Comparison of ENCODE assay signal across 8 mouse cellular contexts in genomic region chr6:47593590-47593989, GRCm38 (mm10). TPM values are rescaled to one million over a fixed set of nuclear protein-coding genes. Genes with fewer than 3 reads are reported as not detected.
DNase-seq lines count a peak whose midpoint lies in the region; ATAC-seq and TF ChIP-seq lines count a peak whose summit lies in the region.

No protein-coding gene starts in this region.

- TF ChIP-seq POLR2A in heart, adult 2 months (IDR thresholded peaks at IDR 0.05; ENCODE audit: insufficient read depth, low read depth, low read length): no peak
- TF ChIP-seq POLR2A in CH12.LX (IDR thresholded peaks at IDR 0.05; ENCODE audit: low read depth, low read length): no peak

- ATAC-seq in forebrain, embryonic 14.5 days: no peak
- ATAC-seq in liver, embryonic 14.5 days (ENCODE audit: insufficient read depth): no peak

- no peak for DNase-seq in heart, adult 2 months
- DNase-seq in heart, postnatal 4 days: no peak
- DNase-seq in CH12.LX (ENCODE audit: extremely low read depth): peak; percentile 23
- DNase-seq in forebrain, embryonic 14.5 days (ENCODE audit: low spot score): peak; percentile 34
- no peak for DNase-seq in liver, embryonic 14.5 days (ENCODE audit: low read depth in 3 of 3, low spot score in 3 of 3)
- no peak for DNase-seq in left cerebral cortex, postnatal 14 days (ENCODE audit: low spot score in 2 of 2)
- DNase-seq in layer of hippocampus, adult 8-10 months (ENCODE audit: low spot score in 2 of 2): no peak
- DNase-seq in layer of hippocampus, adult 9-10 months (ENCODE audit: low spot score): no peak

- peak overlapping the region; percentile 90 for H3K27ac ChIP-seq in heart, adult 2 months
- H3K27ac ChIP-seq in CH12.LX (ENCODE audit: insufficient read depth, low read depth): no peak overlapping the region
- H3K27ac ChIP-seq in forebrain, embryonic 14.5 days (ENCODE audit: low read depth, low read length): peak overlapping the region; percentile 99; the same call in 1 of the 2 replicates
- H3K27ac ChIP-seq in liver, embryonic 14.5 days: peak overlapping the region; percentile 92

- no peaks in the 10 kb centered on the region for H3K36me3 ChIP-seq in heart, adult 2 months (ENCODE audit: control insufficient read depth, insufficient read depth, low read length)
- H3K36me3 ChIP-seq in CH12.LX (replicated peaks in 1 of 2; ENCODE audit: control insufficient read depth in 1 of 2, insufficient read depth in 1 of 2, low read length in 1 of 2): no peaks in the 10 kb centered on the region
- H3K36me3 ChIP-seq in forebrain, embryonic 14.5 days (ENCODE audit: control insufficient read depth, insufficient read depth, low read length): no peaks in the 10 kb centered on the region
- H3K36me3 ChIP-seq in liver, embryonic 14.5 days (replicated peaks; ENCODE audit: control insufficient read depth, insufficient read depth, low read depth): no peaks in the 10 kb centered on the region

- no peak for TF ChIP-seq EP300 in heart, adult 2 months (IDR thresholded peaks at IDR 0.05; ENCODE audit: insufficient read depth, low read depth, low read length)
- no peak for TF ChIP-seq EP300 in CH12.LX (IDR thresholded peaks at IDR 0.05; ENCODE audit: low read length)
- TF ChIP-seq EP300 in liver, embryonic 14.5 days (IDR thresholded peaks at IDR 0.05; ENCODE audit: low read depth): no peak

- intact Hi-C loops in heart, adult 2 months (cut with DNase I): no loop called here
- intact Hi-C loops in left cerebral cortex, postnatal 14 days (cut with DNase I): no loop called here

- H3K4me1 ChIP-seq in heart, adult 2 months (ENCODE audit: control insufficient read depth, insufficient read depth, low read length): no peaks in the 10 kb centered on the region
- H3K4me1 ChIP-seq in CH12.LX (ENCODE audit: control insufficient read depth in 1 of 2, insufficient read depth in 2 of 2): peaks cover 3 to 38% of the 10 kb centered on the region in 2 experiments; a peak in 3 of 4 replicates
- H3K4me1 ChIP-seq in forebrain, embryonic 14.5 days (ENCODE audit: control insufficient read depth, insufficient read depth, low read length): peaks cover 15% of the 10 kb centered on the region
- H3K4me1 ChIP-seq in liver, embryonic 14.5 days (replicated peaks; ENCODE audit: control insufficient read depth in 2 of 2, insufficient read depth in 2 of 2, low read length in 1 of 2): peaks cover 6 to 12% of the 10 kb centered on the region in 2 experiments

- 4% methylated on average over 9 of the region's 9 CpGs for WGBS in heart, adult 2 months
- 4% methylated on average over 9 of the region's 9 CpGs for WGBS in forebrain, embryonic 14.5 days
- WGBS in liver, embryonic 14.5 days (ENCODE audit: insufficient replicate concordance): 6% methylated on average over 9 of the region's 9 CpGs

- TF ChIP-seq RAD21 in CH12.LX (IDR thresholded peaks at IDR 0.05; ENCODE audit: low read depth, low read length): no peak

- H3K9me3 ChIP-seq in CH12.LX (replicated peaks; ENCODE audit: low read length): no peaks in the 10 kb centered on the region
- no peaks in the 10 kb centered on the region for H3K9me3 ChIP-seq in forebrain, embryonic 14.5 days (replicated peaks; ENCODE audit: control insufficient read depth, low read length)
- H3K9me3 ChIP-seq in liver, embryonic 14.5 days (ENCODE audit: control insufficient read depth, low read length): no peaks in the 10 kb centered on the region

- no peaks in the 10 kb centered on the region for H3K27me3 ChIP-seq in heart, adult 2 months (ENCODE audit: control insufficient read depth, insufficient read depth, low read length)
- no peaks in the 10 kb centered on the region for H3K27me3 ChIP-seq in CH12.LX (replicated peaks)
- H3K27me3 ChIP-seq in forebrain, embryonic 14.5 days (replicated peaks; ENCODE audit: control insufficient read depth, insufficient read depth, low read length): no peaks in the 10 kb centered on the region
- no peaks in the 10 kb centered on the region for H3K27me3 ChIP-seq in liver, embryonic 14.5 days (ENCODE audit: control insufficient read depth, insufficient read depth, low read length)

- H3K4me2 ChIP-seq in CH12.LX (ENCODE audit: insufficient read depth, low read depth, poor library complexity, severe bottlenecking): peak overlapping the region; percentile 38; the same call in 1 of the 2 replicates
- H3K4me2 ChIP-seq in forebrain, embryonic 14.5 days (ENCODE audit: low read length): peak overlapping the region; percentile 65
- H3K4me2 ChIP-seq in liver, embryonic 14.5 days (ENCODE audit: low read depth): peak overlapping the region; percentile 86

- in situ Hi-C loops in CH12.LX (cut with MboI; ENCODE audit: low pct_ligation_motif_present, low pct_unique_long_range_greater_than_20kb, low sequenced_read_pairs): no loop called here

- dilution Hi-C loops in CH12.LX (cut with MboI; ENCODE audit: extremely low pct_ligation_motif_present, extremely low pct_unique_long_range_greater_than_20kb, low sequenced_read_pairs): no loop called here

- H3K79me2 ChIP-seq in heart, adult 2 months (replicated peaks; ENCODE audit: control insufficient read depth, insufficient read depth, low read length): no peaks in the 10 kb centered on the region
- H3K79me2 ChIP-seq in CH12.LX (replicated peaks; ENCODE audit: control insufficient read depth, extremely low read depth, insufficient read depth, poor library complexity, severe bottlenecking): peaks cover 38% of the 10 kb centered on the region

- H3K9ac ChIP-seq in heart, adult 2 months (ENCODE audit: low read depth, low read length): peak overlapping the region; percentile 84; the same call in 1 of the 2 replicates
- H3K9ac ChIP-seq in CH12.LX (ENCODE audit: insufficient read depth, low read depth): peak overlapping the region; percentile 92
- peak overlapping the region; percentile 100 for H3K9ac ChIP-seq in forebrain, embryonic 14.5 days (ENCODE audit: low read length)
- H3K9ac ChIP-seq in liver, embryonic 14.5 days (replicated peaks): peak overlapping the region; percentile 100

- peak overlapping the region; percentile 85 for H3K4me3 ChIP-seq in heart, adult 2 months
- peak overlapping the region; percentile 87 to 94 (median 88) for H3K4me3 ChIP-seq in CH12.LX (replicated peaks in 1 of 3; ENCODE audit: low read depth in 2 of 3, low read length in 2 of 3, poor library complexity in 1 of 3)
- peak overlapping the region; percentile 99 for H3K4me3 ChIP-seq in forebrain, embryonic 14.5 days (ENCODE audit: low read depth, low read length)
- H3K4me3 ChIP-seq in liver, embryonic 14.5 days (ENCODE audit: insufficient read depth in 1 of 2, low read depth in 2 of 2, low read length in 2 of 2): peak overlapping the region; percentile 89 to 99

- no peak for TF ChIP-seq CTCF in heart, adult 2 months (IDR thresholded peaks at IDR 0.05)
- no peak for TF ChIP-seq CTCF in CH12.LX (conservative IDR thresholded peaks at IDR 0.05 in 1 of 2, IDR thresholded peaks at IDR 0.05 in 1 of 2; ENCODE audit: low read depth in 2 of 2, low read length in 2 of 2)
- TF ChIP-seq CTCF in liver, embryonic 14.5 days (IDR thresholded peaks at IDR 0.05; ENCODE audit: low read depth): no peak

TF ChIP-seq in CH12.LX, 34 proteins besides CTCF, POLR2A, EP300 and RAD21:
- no peak for TF ChIP-seq JUND (conservative IDR thresholded peaks at IDR 0.05; ENCODE audit: low read depth, low read length)
- TF ChIP-seq CHD1 (IDR thresholded peaks at IDR 0.05; ENCODE audit: low read depth, low read length): peak; percentile 26; the same call in 1 of the 2 replicates
- no peak for TF ChIP-seq MAX (IDR thresholded peaks at IDR 0.05; ENCODE audit: low read length)
- TF ChIP-seq NELFE (IDR thresholded peaks at IDR 0.05; ENCODE audit: low read depth, low read length): no peak
- TF ChIP-seq CHD2 (IDR thresholded peaks at IDR 0.05; ENCODE audit: low read length): no peak
- no peak for TF ChIP-seq IRF4 (IDR thresholded peaks at IDR 0.05; ENCODE audit: low read depth, low read length)
- TF ChIP-seq ZNF384 (IDR thresholded peaks at IDR 0.05; ENCODE audit: low read depth, low read length): no peak
- no peak for TF ChIP-seq GABPA (IDR thresholded peaks at IDR 0.05; ENCODE audit: insufficient replicate concordance, low read depth, low read length)
- TF ChIP-seq MYC (IDR thresholded peaks at IDR 0.05; ENCODE audit: low read depth, low read length): no peak
- no peak for TF ChIP-seq USF2 (conservative IDR thresholded peaks at IDR 0.05; ENCODE audit: low read depth, low read length)
- TF ChIP-seq RCOR1 (conservative IDR thresholded peaks at IDR 0.05; ENCODE audit: low read depth, low read length): no peak
- no peak for TF ChIP-seq TBP (conservative IDR thresholded peaks at IDR 0.05; ENCODE audit: low read depth, low read length)
- no peak for TF ChIP-seq ZKSCAN1 (IDR thresholded peaks at IDR 0.05; ENCODE audit: borderline replicate concordance, low read depth, low read length)
- TF ChIP-seq BHLHE40 (IDR thresholded peaks at IDR 0.05; ENCODE audit: low read depth, low read length): peak; percentile 91
TF ChIP-seq in CH12.LX: peak in this region for 2.

RNA-seq across cellular contexts. Expression of gene Ezh2, which starts 1.6 kb away (rescaled TPM):
- total RNA-seq in heart, adult 2 months (2021): 1 to 10 TPM; 9.2 to 9.6 TPM
- polyA plus RNA-seq in heart, adult 2 months (2012; rRNA removed): 3.9 and 9.2 TPM in 2 replicates
- total RNA-seq in heart, postnatal 4 days (2021): 10 to 100 TPM; 73.5 to 81.2 TPM
- total RNA-seq in CH12.LX (2012; rRNA removed) (66.3 and 90.4 TPM in 2 replicates), CH12.LX (2014; rRNA removed) (126 and 154 TPM in 2 replicates)
- 124 and 127 TPM in 2 replicates for polyA plus RNA-seq in CH12.LX (2012; ENCODE audit: insufficient read length, low read depth)
- polyA plus RNA-seq in forebrain, embryonic 14.5 days (2014; fragmentation: Nextera tagmentation; extraction: Ambion mirVana): 130 and 142 TPM in 2 replicates
- 35.3 and 69.3 TPM in 2 replicates for polyA plus RNA-seq in liver, embryonic 14.5 days (2012; rRNA removed)
- polyA plus RNA-seq in liver, embryonic 14.5 days (2014; fragmentation: Nextera tagmentation; extraction: Ambion mirVana): 46.2 and 49.1 TPM in 2 replicates
- total RNA-seq in left cerebral cortex, postnatal 14 days (2021): 10 to 100 TPM; 14.1 to 14.8 TPM
- total RNA-seq in layer of hippocampus, adult 8-10 months (2022): 10 to 100 TPM; 11.9 to 17.5 (median 12.8) TPM

Comparison
In these comparisons a context has a peak if more than half of its experiments do, and no peak if none do; other contexts are left out.
1. DNase-seq: peak in CH12.LX (single experiment) and forebrain, embryonic 14.5 days (single experiment); none in heart, adult 2 months (0 of 2), heart, postnatal 4 days (single experiment), liver, embryonic 14.5 days (0 of 3), left cerebral cortex, postnatal 14 days (0 of 2), layer of hippocampus, adult 8-10 months (0 of 2) and layer of hippocampus, adult 9-10 months (single experiment).
2. Peak in every context shown above with its lines, with median percentiles within 50 percentile points of each other: H3K4me3 ChIP-seq, H3K9ac ChIP-seq and H3K4me2 ChIP-seq.